Mouse (Mus musculus) hindbrain, embryonic 10.5 days (tissue): ENCODE measurements around the gene Ttc7b. TPM values are rescaled to one million over a fixed set of nuclear protein-coding genes. Genes with fewer than 3 reads are reported as not detected.

Experiments
- DNase-seq: peaks from one replicate; pipeline ENCODE4 v3.0.0-alpha.2; 2017; ENCODE audit warnings: low spot score
- H3K27ac ChIP-seq: fragments of 300-500 bp; sonication (generic); 2 replicates; pipeline ENCODE4 v1.5.1; 2016; ENCODE audit warnings: mild to moderate bottlenecking, moderate library complexity
- H3K27me3 ChIP-seq: fragments of 300-500 bp; sonication (generic); 2 replicates; pipeline ENCODE4 v1.6.1; 2016; ENCODE audit warnings: mild to moderate bottlenecking; ENCODE audit not compliant: poor library complexity, insufficient read depth, severe bottlenecking
- H3K36me3 ChIP-seq: fragments of 300-500 bp; sonication (generic); 2 replicates; pipeline ENCODE4 v1.6.1; 2016; ENCODE audit warnings: mild to moderate bottlenecking, moderate library complexity
- H3K4me1 ChIP-seq: fragments of 300-500 bp; sonication (generic); replicated peaks from 2 replicates; pipeline ENCODE4 v1.6.1; 2016; ENCODE audit warnings: mild to moderate bottlenecking
- H3K4me3 ChIP-seq: fragments of 300-500 bp; sonication (generic); 2 replicates; pipeline ENCODE4 v1.5.1; 2016; ENCODE audit warnings: mild to moderate bottlenecking, moderate library complexity
- H3K9me3 ChIP-seq: fragments of 300-500 bp; sonication (generic); 2 replicates; pipeline ENCODE4 v1.6.1; 2016; ENCODE audit warnings: mild to moderate bottlenecking, moderate library complexity
- WGBS: fragments of 180-500 bp; shearing (Covaris S2); methylation state at CpG from one replicate; pipeline ENCODE4 v1.1.7; 2016; 5-methylcytosine and 5-hydroxymethylcytosine counted together
- polyA plus RNA-seq: library from polyadenylated mRNA; unstranded; fragments of >200 nt; fragmentation: Nextera tagmentation; extraction: Ambion mirVana; gene quantifications from 2 replicates; pipeline ENCODE4 v1.2.1, GENCODE M21; 2016

The Ttc7b gene
- polyA plus RNA-seq, 1 experiment from 2014 or later: 5.6 TPM

DNA sequence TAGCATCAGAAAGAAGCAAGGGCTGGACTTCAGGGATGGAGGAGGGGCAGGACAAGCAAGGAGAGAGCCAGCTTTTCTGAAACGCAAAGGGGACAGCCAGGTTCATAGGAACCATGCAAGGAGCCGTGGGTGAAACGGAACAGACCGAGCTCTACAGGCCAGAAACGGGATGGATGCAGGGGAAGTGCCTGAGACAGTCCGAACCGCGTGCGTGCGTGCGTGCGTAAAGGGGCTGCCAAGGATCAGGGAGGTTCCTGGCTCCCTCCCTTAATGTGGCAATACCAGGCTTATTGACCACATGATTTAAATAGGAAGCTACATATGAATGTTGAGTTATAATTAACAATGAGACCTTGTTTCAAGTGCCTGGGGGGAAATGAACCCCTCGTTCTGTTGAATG lies 21.2 kb downstream of the Ttc7b start:
- no peak for DNase-seq
- Histone ChIP-seq H3K27ac (no peak overlapping the region), H3K4me1 (peaks cover 10% of the 10 kb centered on the region), H3K9me3 (no peaks in the 10 kb centered on the region), H3K36me3 (peaks cover 56% of the 10 kb centered on the region), H3K4me3 (no peak overlapping the region), H3K27me3 (no peaks in the 10 kb centered on the region)
- 90% methylated on average over 13 of the region's 13 CpGs for WGBS

DNA sequence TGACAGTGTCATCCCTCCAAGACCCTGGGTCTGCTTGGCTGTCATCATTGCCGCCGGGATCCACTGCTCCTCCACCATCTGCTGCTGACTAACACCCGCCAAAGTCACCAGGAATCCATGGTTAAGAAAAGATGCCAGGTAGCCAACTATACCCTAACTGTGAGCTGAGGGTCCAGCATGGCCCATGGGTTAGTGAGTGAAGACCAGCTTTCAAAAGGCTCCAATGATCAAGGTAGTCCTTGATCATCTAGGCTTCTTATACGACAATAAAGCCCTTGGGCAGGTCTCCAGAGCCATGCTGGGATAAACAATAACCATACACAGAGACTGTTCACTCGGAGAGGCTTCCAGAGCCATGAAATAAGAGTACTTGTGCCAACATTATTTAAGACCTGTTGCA lies 22.6 kb downstream of the Ttc7b start:
- Histone ChIP-seq H3K36me3 (peaks cover 71% of the 10 kb centered on the region), H3K4me3 (no peak overlapping the region), H3K9me3 (no peaks in the 10 kb centered on the region), H3K27ac (no peak overlapping the region), H3K4me1 (no peaks in the 10 kb centered on the region; the same call in 1 of the 2 replicates), H3K27me3 (no peaks in the 10 kb centered on the region)
- WGBS: 91% methylated on average over 5 of the region's 5 CpGs
- no peak for DNase-seq

DNA sequence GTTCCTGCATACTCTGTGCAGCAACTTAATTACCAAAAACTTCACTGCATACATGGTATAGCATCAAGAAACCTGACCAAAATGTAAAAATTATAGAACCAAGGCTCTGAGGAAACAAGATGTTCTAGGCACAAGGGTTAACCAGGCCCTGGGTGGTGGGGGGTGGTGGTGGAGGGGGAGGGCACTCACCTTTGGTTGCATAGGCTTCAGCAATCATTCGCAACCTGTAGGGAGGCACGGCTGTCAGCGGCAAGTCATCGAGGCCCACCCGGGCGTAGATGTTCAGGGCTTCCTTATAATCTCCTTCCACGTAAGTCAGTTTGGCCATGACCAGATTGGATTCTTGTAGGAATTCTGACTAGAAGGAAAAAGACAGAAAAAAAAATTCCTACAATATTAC lies 25.5 kb downstream of the Ttc7b start:
- H3K36me3 ChIP-seq: peaks cover 89% of the 10 kb centered on the region
- WGBS: 97% methylated on average over 7 of the region's 7 CpGs
- H3K9me3 ChIP-seq: no peaks in the 10 kb centered on the region
- H3K4me3 ChIP-seq: no peak overlapping the region
- H3K4me1 ChIP-seq: no peaks in the 10 kb centered on the region
- no peaks in the 10 kb centered on the region for H3K27me3 ChIP-seq
- no peak for DNase-seq
- no peak overlapping the region for H3K27ac ChIP-seq

- no peaks in the 10 kb centered on the region for H3K9me3 ChIP-seq
- no peaks in the 10 kb centered on the region for H3K27me3 ChIP-seq
- peaks cover 89% of the 10 kb centered on the region for H3K36me3 ChIP-seq
- H3K4me3 ChIP-seq: no peak overlapping the region
- DNase-seq: no peak
- peaks cover 17% of the 10 kb centered on the region for H3K4me1 ChIP-seq
- 95% methylated on average over 5 of the region's 5 CpGs for WGBS
- no peak overlapping the region for H3K27ac ChIP-seq
These were observed 27.4 kb downstream of the Ttc7b start for GRCm38 (mm10) chr12:100493211-100493610.

- peaks cover 84% of the 10 kb centered on the region for H3K36me3 ChIP-seq
- no peaks in the 10 kb centered on the region for H3K27me3 ChIP-seq
- WGBS: 85% methylated on average over 3 of the region's 3 CpGs
- no peak for DNase-seq
- no peak overlapping the region for H3K4me3 ChIP-seq
- no peaks in the 10 kb centered on the region for H3K9me3 ChIP-seq
- H3K4me1 ChIP-seq: peaks cover 17% of the 10 kb centered on the region
- no peak overlapping the region for H3K27ac ChIP-seq
These were observed 27.9 kb downstream of the Ttc7b start for GRCm38 (mm10) chr12:100492676-100493075.

DNA sequence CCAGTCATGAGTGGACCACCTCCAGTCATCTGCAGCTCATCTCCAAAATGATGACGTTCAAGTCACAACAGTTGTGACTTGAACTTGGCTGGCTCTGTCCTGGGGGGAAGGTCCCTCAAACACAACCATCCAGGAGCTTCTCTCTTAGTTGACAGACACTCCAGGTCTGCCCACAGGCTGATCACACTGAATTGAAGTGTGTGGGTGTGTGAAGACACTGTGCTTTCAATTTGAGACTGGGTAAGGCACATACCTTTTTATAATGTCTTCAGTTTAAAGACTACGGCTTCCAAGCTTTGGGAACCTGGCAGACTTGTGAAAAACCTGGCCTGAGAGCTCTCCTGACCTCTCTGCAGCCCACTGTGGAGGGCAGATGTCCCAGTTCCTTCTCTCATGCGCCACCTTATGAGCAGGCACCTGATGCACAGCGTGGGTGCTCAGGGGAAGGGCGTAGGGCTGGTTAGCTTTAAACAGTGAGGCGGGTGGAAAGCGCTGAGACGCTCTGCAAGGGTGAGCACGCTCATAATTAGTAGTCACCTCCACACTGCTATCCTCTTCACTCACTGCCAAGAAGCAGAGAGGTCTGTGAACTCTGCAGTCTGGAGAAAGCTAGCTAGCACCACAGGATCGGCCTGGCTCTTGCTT lies 28.5 kb downstream of the Ttc7b start:
- no peak overlapping the region for H3K27ac ChIP-seq
- DNase-seq: no peak
- H3K4me1 ChIP-seq: peaks cover 17% of the 10 kb centered on the region
- no peaks in the 10 kb centered on the region for H3K9me3 ChIP-seq
- WGBS: 95% methylated on average over 10 of the region's 10 CpGs
- H3K36me3 ChIP-seq: peaks cover 78% of the 10 kb centered on the region
- H3K4me3 ChIP-seq: no peak overlapping the region
- H3K27me3 ChIP-seq: no peaks in the 10 kb centered on the region

GRCm38 (mm10) chr12:100489799-100490198 lies 30.8 kb downstream of the Ttc7b start:
- 88% methylated on average over 7 of the region's 7 CpGs for WGBS
- no peaks in the 10 kb centered on the region for H3K27me3 ChIP-seq
- no peak for DNase-seq
- H3K27ac ChIP-seq: no peak overlapping the region
- no peaks in the 10 kb centered on the region for H3K9me3 ChIP-seq
- peaks cover 17% of the 10 kb centered on the region for H3K4me1 ChIP-seq
- H3K4me3 ChIP-seq: no peak overlapping the region
- H3K36me3 ChIP-seq: peaks cover 68% of the 10 kb centered on the region

- Histone ChIP-seq H3K9me3 (no peaks in the 10 kb centered on the region), H3K4me3 (no peak overlapping the region), H3K4me1 (peaks cover 17% of the 10 kb centered on the region), H3K36me3 (peaks cover 56% of the 10 kb centered on the region), H3K27ac (no peak overlapping the region), H3K27me3 (no peaks in the 10 kb centered on the region)
- no peak for DNase-seq
- 93% methylated on average over 5 of the region's 5 CpGs for WGBS
These were observed 32.3 kb downstream of the Ttc7b start for GRCm38 (mm10) chr12:100488368-100488767.

- Histone ChIP-seq H3K4me1 (peaks cover 17% of the 10 kb centered on the region), H3K4me3 (no peak overlapping the region), H3K27ac (no peak overlapping the region), H3K36me3 (peaks cover 54% of the 10 kb centered on the region), H3K9me3 (no peaks in the 10 kb centered on the region), H3K27me3 (no peaks in the 10 kb centered on the region)
- 74% methylated on average over 6 of the region's 6 CpGs for WGBS
- DNase-seq: no peak
These were observed 34.4 kb downstream of the Ttc7b start for GRCm38 (mm10) chr12:100486232-100486631.

GRCm38 (mm10) chr12:100483054-100483453 lies 37.6 kb downstream of the Ttc7b start:
- DNase-seq: no peak
- WGBS: 90% methylated on average over 1 of the region's 1 CpGs
- no peaks in the 10 kb centered on the region; the same call in 1 of the 2 replicates for H3K4me1 ChIP-seq
- no peak overlapping the region for H3K4me3 ChIP-seq
- H3K27me3 ChIP-seq: no peaks in the 10 kb centered on the region
- H3K36me3 ChIP-seq: peaks cover 38% of the 10 kb centered on the region
- no peak overlapping the region for H3K27ac ChIP-seq
- H3K9me3 ChIP-seq: no peaks in the 10 kb centered on the region

DNA sequence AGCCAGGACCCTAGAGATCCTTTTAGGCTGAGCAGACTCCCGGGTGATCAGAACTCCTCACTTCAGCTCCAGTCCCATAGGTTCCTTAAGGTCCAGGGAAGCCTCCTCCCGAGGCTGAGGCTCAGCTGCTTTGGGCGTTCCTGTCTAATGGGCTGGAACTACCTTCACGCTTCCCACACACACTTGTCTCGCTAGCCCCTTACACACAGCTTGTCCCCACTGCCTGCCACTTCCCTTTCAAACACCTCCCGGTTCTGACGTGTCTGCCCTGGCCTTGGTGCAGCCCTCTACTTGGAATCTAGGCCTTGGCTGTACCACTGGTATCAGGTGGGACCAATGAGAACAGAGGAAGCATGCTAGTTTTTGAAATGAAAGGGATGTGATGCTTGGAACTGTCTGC lies 38.4 kb downstream of the Ttc7b start:
- no peaks in the 10 kb centered on the region for H3K9me3 ChIP-seq
- 76% methylated on average over 7 of the region's 7 CpGs for WGBS

GRCm38 (mm10) chr12:100481443-100482026 lies 39.1 kb downstream of the Ttc7b start:
- Histone ChIP-seq H3K36me3 (peaks cover 38% of the 10 kb centered on the region), H3K9me3 (no peaks in the 10 kb centered on the region), H3K27me3 (no peaks in the 10 kb centered on the region), H3K4me1 (no peaks in the 10 kb centered on the region; the same call in 1 of the 2 replicates), H3K4me3 (no peak overlapping the region), H3K27ac (no peak overlapping the region)
- WGBS: 83% methylated on average over 8 of the region's 8 CpGs
- DNase-seq: no peak

More for the DNA sequence above, 38.4 kb downstream of the Ttc7b start:
- H3K4me1 ChIP-seq: no peaks in the 10 kb centered on the region; the same call in 1 of the 2 replicates
- DNase-seq: no peak
- H3K4me3 ChIP-seq: no peak overlapping the region
- H3K36me3 ChIP-seq: peaks cover 38% of the 10 kb centered on the region
- H3K27me3 ChIP-seq: no peaks in the 10 kb centered on the region
- H3K27ac ChIP-seq: no peak overlapping the region; the same call in 1 of the 2 replicates

DNA sequence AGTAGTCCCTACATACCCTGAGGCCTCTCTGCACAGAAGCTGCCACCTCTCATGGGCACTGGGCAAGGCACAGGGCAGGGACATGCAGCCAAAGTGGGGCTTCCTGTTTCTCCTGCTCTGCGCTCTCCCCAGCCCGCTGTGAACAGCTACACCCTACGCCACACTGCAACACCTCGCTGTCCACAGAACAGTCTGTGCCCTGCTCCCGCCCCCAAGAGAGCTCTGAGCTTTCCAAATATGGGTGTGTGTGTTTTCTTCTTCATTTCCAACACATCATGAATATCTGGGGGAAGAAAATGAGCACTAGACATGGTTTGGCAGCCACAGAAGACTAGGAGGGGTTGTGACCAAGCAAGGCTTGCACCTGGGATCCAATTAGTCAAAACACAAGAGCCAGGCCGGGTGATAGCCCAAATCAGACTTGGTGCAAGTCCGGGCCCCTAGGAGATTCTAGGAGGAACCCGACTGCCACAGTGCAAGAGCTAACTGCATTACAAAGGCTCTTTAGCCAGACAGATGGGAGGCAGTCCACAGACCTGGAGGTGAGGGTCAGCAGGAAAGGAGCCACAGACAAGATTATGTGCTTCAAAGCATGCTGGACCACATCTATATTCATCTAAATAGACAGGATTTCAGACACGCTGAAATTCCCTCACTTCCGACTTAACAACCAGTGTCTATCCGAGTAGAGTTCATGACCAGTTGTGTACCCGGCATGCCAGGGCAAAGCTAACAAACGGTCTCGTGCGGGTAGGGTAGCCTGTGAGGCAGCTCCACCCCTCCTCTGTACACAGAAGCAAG lies 39.8 kb downstream of the Ttc7b start:
- DNase-seq: no peak
- no peaks in the 10 kb centered on the region for H3K27me3 ChIP-seq
- no peak overlapping the region for H3K27ac ChIP-seq
- WGBS: 89% methylated on average over 15 of the region's 15 CpGs
- no peaks in the 10 kb centered on the region for H3K9me3 ChIP-seq
- no peak overlapping the region for H3K4me3 ChIP-seq
- H3K4me1 ChIP-seq: no peaks in the 10 kb centered on the region; the same call in 1 of the 2 replicates
- H3K36me3 ChIP-seq: peaks cover 33% of the 10 kb centered on the region
